Mouse (Mus musculus): ENCODE results near the gene Rfx3.

- TF ChIP-seq CTCF (IDR thresholded peaks at IDR 0.05; ENCODE audit: insufficient read depth, low read depth, low read length) (no peak), POLR2A (IDR thresholded peaks at IDR 0.05; ENCODE audit: insufficient read depth, low read depth, low read length) (no peak)
Observed at GRCm38 (mm10) chr19:27935453-27935852, 75.5 kb downstream of the Rfx3 start.

Data from olfactory bulb, adult 2 months (tissue).